ENCODE assay signal across 22 mouse cellular contexts in the genomic region with DNA sequence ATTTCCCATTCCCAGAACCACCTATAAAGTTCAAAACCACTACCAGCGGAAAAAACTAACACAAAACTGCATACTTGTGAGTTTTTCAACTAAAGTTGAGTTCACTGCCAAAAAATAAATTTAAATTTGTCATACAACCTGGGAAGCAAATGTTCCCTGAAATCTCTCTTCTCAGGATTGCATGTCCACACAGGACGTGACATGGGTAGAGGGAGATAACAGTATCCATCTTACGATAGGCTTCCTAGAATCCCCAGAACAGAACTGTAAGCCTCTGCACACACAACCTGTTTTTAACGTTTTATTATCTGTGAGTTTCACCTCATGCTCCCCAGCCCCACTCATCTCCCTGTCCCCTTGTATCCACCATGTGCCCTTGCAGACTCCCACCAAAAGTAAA. TPM values are rescaled to one million over a fixed set of nuclear protein-coding genes. Genes with fewer than 3 reads are reported as not detected.
DNase-seq lines count a peak whose midpoint lies in the region; ATAC-seq and TF ChIP-seq lines count a peak whose summit lies in the region.
"Had no signal": no experiment of that assay in that cellular context is flagged by ENCODE, and none has a peak within 500 bp of the region (broad histone marks: within the 10 kb centered on the region; RNA-seq: fewer than 3 reads in every experiment).

No protein-coding gene starts in this region.

- no peak overlapping the region for H3K4me3 ChIP-seq in gastrocnemius, adult 2 months
- no peak overlapping the region for H3K4me3 ChIP-seq in liver, embryonic 12.5 days
- no peak overlapping the region for H3K4me3 ChIP-seq in liver, embryonic 11.5 days (ENCODE audit: low read depth, low read length)
- no peak overlapping the region for H3K4me3 ChIP-seq in liver, postnatal 0 days (ENCODE audit: low read depth, low read length)
- no peak overlapping the region for H3K4me3 ChIP-seq in forebrain, embryonic 14.5 days (ENCODE audit: low read depth, low read length)
- H3K4me3 ChIP-seq: forebrain, embryonic 10.5 days; forebrain, embryonic 13.5 days; heart, embryonic 12.5 days; heart, embryonic 15.5 days; hindbrain, embryonic 10.5 days; hindbrain, embryonic 13.5 days had no signal

- H3K9me3 ChIP-seq in liver, embryonic 12.5 days (replicated peaks): no peaks in the 10 kb centered on the region
- H3K9me3 ChIP-seq in liver, embryonic 11.5 days (ENCODE audit: control insufficient read depth, low read length): no peaks in the 10 kb centered on the region
- H3K9me3 ChIP-seq in liver, postnatal 0 days (ENCODE audit: low read length): no peaks in the 10 kb centered on the region
- no peaks in the 10 kb centered on the region for H3K9me3 ChIP-seq in forebrain, embryonic 14.5 days (replicated peaks; ENCODE audit: control insufficient read depth, low read length)
- H3K9me3 ChIP-seq: forebrain, embryonic 10.5 days; forebrain, embryonic 13.5 days; heart, embryonic 12.5 days; heart, embryonic 15.5 days; hindbrain, embryonic 10.5 days; hindbrain, embryonic 13.5 days had no signal

- TF ChIP-seq CTCF in gastrocnemius, adult 2 months (IDR thresholded peaks at IDR 0.05): no peak
- no peak for TF ChIP-seq CTCF in liver, postnatal 0 days (IDR thresholded peaks at IDR 0.05; ENCODE audit: low read depth)

- no peak overlapping the region for H3K9ac ChIP-seq in liver, embryonic 12.5 days
- H3K9ac ChIP-seq in liver, embryonic 11.5 days (ENCODE audit: low read depth, low read length): no peak overlapping the region
- no peak overlapping the region for H3K9ac ChIP-seq in liver, postnatal 0 days (replicated peaks)
- no peak overlapping the region for H3K9ac ChIP-seq in forebrain, embryonic 14.5 days (ENCODE audit: low read length)
- H3K9ac ChIP-seq: forebrain, embryonic 13.5 days; forebrain, postnatal 0 days; heart, embryonic 12.5 days; heart, embryonic 15.5 days; hindbrain, embryonic 13.5 days had no signal

- DNase-seq in gastrocnemius, adult 2 months: no peak
- no peak for DNase-seq in gastrocnemius, postnatal 10 days
- DNase-seq in liver, embryonic 11.5 days (ENCODE audit: low spot score): no peak
- DNase-seq in liver, postnatal 0 days: no peak
- DNase-seq in forebrain, embryonic 14.5 days (ENCODE audit: low spot score): no peak
- DNase-seq: adrenal gland, adult 8-10 months; adrenal gland, postnatal 25 days; cerebellum, adult 11-12 months; cerebellum, adult 9-10 months; cerebellum, postnatal 14 days; forebrain, postnatal 0 days; gastrocnemius, postnatal 36 days; heart, postnatal 10 days; heart, postnatal 36 days had no signal

- 0 out of 2 replicates have a peak, but pooled peaks cover 3% of the 10 kb centered on the region for H3K36me3 ChIP-seq in liver, embryonic 12.5 days
- no peaks in the 10 kb centered on the region for H3K36me3 ChIP-seq in liver, embryonic 11.5 days (ENCODE audit: control insufficient read depth, insufficient read depth, low read length)
- H3K36me3 ChIP-seq in liver, postnatal 0 days (replicated peaks; ENCODE audit: insufficient read depth, low read length): no peaks in the 10 kb centered on the region
- no peaks in the 10 kb centered on the region for H3K36me3 ChIP-seq in forebrain, embryonic 14.5 days (ENCODE audit: control insufficient read depth, insufficient read depth, low read length)
- H3K36me3 ChIP-seq: forebrain, embryonic 10.5 days; heart, embryonic 12.5 days; heart, embryonic 15.5 days; hindbrain, embryonic 10.5 days; hindbrain, embryonic 13.5 days had no signal

- 25% methylated on average over 4 of the region's 4 CpGs for WGBS in liver, embryonic 12.5 days (ENCODE audit: insufficient replicate concordance)
- WGBS in liver, embryonic 11.5 days: 53% methylated on average over 4 of the region's 4 CpGs
- 52% methylated on average over 4 of the region's 4 CpGs for WGBS in liver, postnatal 0 days (ENCODE audit: insufficient replicate concordance)
- 89% methylated on average over 4 of the region's 4 CpGs for WGBS in forebrain, embryonic 14.5 days

- intact Hi-C loops in gastrocnemius, adult 2 months (cut with DNase I): no loop called here

- 0 out of 2 replicates have a peak overlapping the region, but pooled peaks have one; percentile 22 for H3K4me2 ChIP-seq in liver, embryonic 12.5 days
- H3K4me2 ChIP-seq in liver, embryonic 11.5 days: no peak overlapping the region
- H3K4me2 ChIP-seq in liver, postnatal 0 days (ENCODE audit: low read depth, low read length): no peak overlapping the region
- no peak overlapping the region for H3K4me2 ChIP-seq in forebrain, embryonic 14.5 days (ENCODE audit: low read length)
- H3K4me2 ChIP-seq: forebrain, embryonic 13.5 days; heart, embryonic 12.5 days; heart, embryonic 15.5 days; hindbrain, embryonic 13.5 days had no signal

- H3K4me1 ChIP-seq in liver, embryonic 12.5 days: peaks cover 75% of the 10 kb centered on the region
- peaks cover 40% of the 10 kb centered on the region for H3K4me1 ChIP-seq in liver, embryonic 11.5 days (replicated peaks; ENCODE audit: control insufficient read depth, insufficient read depth, low read length)
- peaks cover 54% of the 10 kb centered on the region for H3K4me1 ChIP-seq in liver, postnatal 0 days (ENCODE audit: insufficient read depth)
- H3K4me1 ChIP-seq in forebrain, embryonic 14.5 days (ENCODE audit: control insufficient read depth, insufficient read depth, low read length): 0 out of 2 replicates have a peak, but pooled peaks cover 2% of the 10 kb centered on the region
- H3K4me1 ChIP-seq: forebrain, embryonic 13.5 days had no signal

- peak; percentile 79 for TF ChIP-seq EP300 in liver, postnatal 0 days (IDR thresholded peaks at IDR 0.05; ENCODE audit: low read depth)

- peak overlapping the region; percentile 88 for H3K27ac ChIP-seq in gastrocnemius, adult 2 months
- H3K27ac ChIP-seq in liver, embryonic 12.5 days: peak overlapping the region; percentile 61; the same call in 1 of the 2 replicates
- no peak overlapping the region for H3K27ac ChIP-seq in liver, embryonic 11.5 days (ENCODE audit: low read depth, low read length)
- H3K27ac ChIP-seq in liver, postnatal 0 days (ENCODE audit: low read depth): no peak overlapping the region
- H3K27ac ChIP-seq in forebrain, embryonic 14.5 days (ENCODE audit: low read depth, low read length): no peak overlapping the region
- H3K27ac ChIP-seq: forebrain, embryonic 10.5 days; forebrain, embryonic 13.5 days; heart, embryonic 15.5 days; hindbrain, embryonic 10.5 days; hindbrain, embryonic 13.5 days had no signal

- peak; percentile 14; the same call in 1 of the 2 replicates for ATAC-seq in liver, embryonic 12.5 days
- no peak; the same call in 1 of the 2 replicates for ATAC-seq in liver, embryonic 11.5 days (replicated peaks; ENCODE audit: low FRiP score)
- no peak for ATAC-seq in liver, postnatal 0 days
- ATAC-seq in forebrain, embryonic 14.5 days: no peak
- ATAC-seq: activated CD4-positive, CD25-positive, alpha-beta regulatory T cell, adult 4 months; forebrain, embryonic 13.5 days; forebrain, postnatal 0 days had no signal

- no peaks in the 10 kb centered on the region for H3K27me3 ChIP-seq in liver, embryonic 12.5 days (replicated peaks)
- H3K27me3 ChIP-seq in liver, embryonic 11.5 days (replicated peaks; ENCODE audit: control insufficient read depth, insufficient read depth, low read length): no peaks in the 10 kb centered on the region
- no peaks in the 10 kb centered on the region for H3K27me3 ChIP-seq in liver, postnatal 0 days (ENCODE audit: insufficient read depth, low read length)
- no peaks in the 10 kb centered on the region for H3K27me3 ChIP-seq in forebrain, embryonic 14.5 days (replicated peaks; ENCODE audit: control insufficient read depth, insufficient read depth, low read length)
- H3K27me3 ChIP-seq: forebrain, embryonic 13.5 days; heart, embryonic 12.5 days; heart, embryonic 15.5 days; hindbrain, embryonic 13.5 days had no signal

RNA-seq across cellular contexts. Expression of gene Jak1, which starts 26.5 kb away (rescaled TPM):
- total RNA-seq in gastrocnemius, adult 2 months (2021): 100 to 1,000 TPM in 1 of 2 experiments, 10 to 100 TPM in 1; 89.9 to 134 TPM
- total RNA-seq in gastrocnemius, postnatal 10 days (2021): 100 to 1,000 TPM; 110 to 129 TPM
- 59.7 and 61.2 TPM in 2 replicates for polyA plus RNA-seq in liver, embryonic 12.5 days (2016; fragmentation: Nextera tagmentation; extraction: Ambion mirVana)
- 80.0 and 83.0 TPM in 2 replicates for polyA plus RNA-seq in liver, embryonic 11.5 days (2014; fragmentation: Nextera tagmentation; extraction: Ambion mirVana)
- 33.9 and 51.2 TPM in 2 replicates for polyA plus RNA-seq in liver, postnatal 0 days (2015; fragmentation: Nextera tagmentation; extraction: Ambion mirVana)
- 43.6 and 58.5 TPM in 2 replicates for polyA plus RNA-seq in forebrain, embryonic 14.5 days (2014; fragmentation: Nextera tagmentation; extraction: Ambion mirVana)

Comparison
In these comparisons a context has a peak if more than half of its experiments do, and no peak if none do; other contexts are left out.
1. H3K27ac ChIP-seq: peak in gastrocnemius, adult 2 months (single experiment) and liver, embryonic 12.5 days (single experiment); none in liver, embryonic 11.5 days (single experiment), liver, postnatal 0 days (single experiment) and forebrain, embryonic 14.5 days (single experiment).